Mouse (Mus musculus) adrenal gland, adult 2 months (tissue): Measurements from ENCODE around the gene Rgs12. TPM values are rescaled to one million over a fixed set of nuclear protein-coding genes. Genes with fewer than 3 reads are reported as not detected.

Source experiments
- DNase-seq: peaks from one replicate; pipeline ENCODE4 v3.0.0; 2021
- microRNA-seq, 2 experiments: library from miRNA; unstranded; fragments of <30 nt; microRNA quantifications; one replicate each; pipeline ENCODE4 v1.2.0; 2021
- polyA plus RNA-seq: library from polyadenylated mRNA; depleted of rRNA; stranded (reverse); fragments of >200 nt; gene quantifications from 2 replicates; pipeline ENCODE4 v1.2.3, GENCODE M21; 2012; rRNA removed
- total RNA-seq, 2 experiments: library from RNA; stranded (reverse); gene quantifications; 2 replicates each; pipeline ENCODE4 v1.2.3; 2021

Gene Rgs12
- total and polyA plus RNA-seq, 3 experiments: 15.0 to 39.2 (median 25.8) TPM

GRCm38 (mm10) chr5:35079101-35079500 lies 129.9 kb downstream of the Rgs12 start:
- peak; percentile 58 for DNase-seq

GRCm38 (mm10) chr5:35084913-35085312 lies 135.7 kb downstream of the Rgs12 start:
- no peak for DNase-seq

GRCm38 (mm10) chr5:35088785-35089613 lies 139.8 kb downstream of the Rgs12 start:
- peak; percentile 88 for DNase-seq

Small RNAs within 50 kb of the gene (microRNA-seq; reads per million reads assigned to microRNA genes)
- gene Mir3097: 2.6 to 4.1 reads per million in 2 experiments

Other genes with a start within 250 kb of the Rgs12 start
- gene Htt, start 187.7 kb upstream of the Rgs12 start, total RNA-seq: 10 to 100 TPM; 25.6 to 36.4 TPM
- 8.8 and 12.1 TPM in 2 replicates for gene Htt, start 187.7 kb upstream of the Rgs12 start, polyA plus RNA-seq
- 1 to 10 TPM in 1 of 2 experiments, under 1 TPM in 1; 0.45 to 2.6 TPM for gene Msantd1, start 41.4 kb upstream of the Rgs12 start, total RNA-seq
- gene Msantd1, start 41.4 kb upstream of the Rgs12 start, polyA plus RNA-seq: 3.6 and 4.0 TPM in 2 replicates
- gene Hgfac, start 92.1 kb downstream of the Rgs12 start, total RNA-seq: 1 to 10 TPM in 1 of 2 experiments, under 1 TPM in 1; 0.90 to 2.8 TPM
- 1.1 and 1.5 TPM in 2 replicates for gene Hgfac, start 92.1 kb downstream of the Rgs12 start, polyA plus RNA-seq
- 10 to 100 TPM in 1 of 2 experiments, 1 to 10 TPM in 1; 4.8 to 17.0 TPM for gene Dok7, start 107.3 kb downstream of the Rgs12 start, total RNA-seq
- 12.4 and 12.7 TPM in 2 replicates for gene Dok7, start 107.3 kb downstream of the Rgs12 start, polyA plus RNA-seq
- 100 to 1,000 TPM; 112 to 116 TPM for gene Lrpap1, start 156.3 kb downstream of the Rgs12 start, total RNA-seq
- gene Lrpap1, start 156.3 kb downstream of the Rgs12 start, polyA plus RNA-seq: 31.4 and 36.7 TPM in 2 replicates